Mouse (Mus musculus) midbrain, embryonic 12.5 days (tissue): ENCODE results near the gene St3gal5. TPM values are rescaled to one million over a fixed set of nuclear protein-coding genes. Genes with fewer than 3 reads are reported as not detected.

Experiments
- ATAC-seq: fragments of 200-750 bp; cut with Nextera tagmentation; 2 replicates; pipeline ENCODE4 v1.8.0; 2017; ENCODE audit warnings: low read depth, moderate TSS enrichment, moderate library complexity; ENCODE audit not compliant: low FRiP score
- H3K27ac ChIP-seq: fragments of 300-500 bp; sonication (generic); replicated peaks from 2 replicates; pipeline ENCODE4 v1.5.1; 2016; ENCODE audit warnings: mild to moderate bottlenecking
- H3K27me3 ChIP-seq: fragments of 300-500 bp; sonication (generic); 2 replicates; pipeline ENCODE4 v1.6.1; 2016; ENCODE audit warnings: mild to moderate bottlenecking
- H3K36me3 ChIP-seq: fragments of 300-500 bp; sonication (generic); 2 replicates; pipeline ENCODE4 v1.6.1; 2016
- H3K4me1 ChIP-seq: fragments of 300-500 bp; sonication (generic); 2 replicates; pipeline ENCODE4 v1.6.1; 2016
- H3K4me2 ChIP-seq: fragments of 300-500 bp; sonication (generic); replicated peaks from 2 replicates; pipeline ENCODE4 v1.6.1; 2016; ENCODE audit warnings: mild to moderate bottlenecking, moderate library complexity
- H3K4me3 ChIP-seq: fragments of 300-500 bp; sonication (generic); 2 replicates; pipeline ENCODE4 v1.5.1; 2016; ENCODE audit warnings: mild to moderate bottlenecking
- H3K9ac ChIP-seq: fragments of 300-500 bp; sonication (generic); replicated peaks from 2 replicates; pipeline ENCODE4 v1.6.1; 2016; ENCODE audit warnings: mild to moderate bottlenecking, moderate library complexity
- H3K9me3 ChIP-seq: fragments of 300-500 bp; sonication (generic); 2 replicates; pipeline ENCODE4 v1.6.1; 2016; ENCODE audit warnings: mild to moderate bottlenecking
- WGBS: fragments of 180-500 bp; shearing (Covaris S2); methylation state at CpG from one replicate; pipeline ENCODE4 v1.1.7; 2016; 5-methylcytosine and 5-hydroxymethylcytosine counted together
- polyA plus RNA-seq: library from polyadenylated mRNA; unstranded; fragments of >200 nt; fragmentation: Nextera tagmentation; extraction: Ambion mirVana; gene quantifications from 2 replicates; pipeline ENCODE4 v1.2.1, GENCODE M21; 2016

The St3gal5 gene
- polyA plus RNA-seq, 1 experiment from 2014 or later, result 41.5 TPM

DNA sequence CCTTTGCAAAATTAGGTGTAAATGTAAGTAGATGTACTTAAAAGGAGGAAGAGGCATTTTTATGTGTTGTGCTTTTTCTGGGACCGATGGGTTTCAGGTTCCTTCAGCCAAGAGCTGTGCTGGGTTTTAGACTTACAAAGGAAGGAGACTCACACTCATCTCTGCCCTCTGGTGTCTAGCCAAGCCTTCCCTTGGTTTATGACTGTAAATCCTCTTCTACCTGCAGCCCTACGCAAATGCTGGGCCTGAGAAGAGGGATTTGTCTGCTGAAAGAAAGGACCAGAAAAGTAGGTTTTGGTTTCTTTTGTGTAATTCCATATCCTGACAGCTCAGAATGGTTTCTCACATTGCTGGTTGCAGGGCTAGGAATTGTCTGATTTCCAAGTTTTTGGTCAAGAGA is 1.3 kb downstream of the St3gal5 start:
- Histone ChIP-seq H3K9me3 (no peaks in the 10 kb centered on the region), H3K27ac (no peak overlapping the region), H3K4me3 (peak overlapping the region; percentile 73), H3K27me3 (no peaks in the 10 kb centered on the region), H3K4me1 (peaks cover 37% of the 10 kb centered on the region), H3K9ac (peak overlapping the region; percentile 17; the same call in 1 of the 2 replicates), H3K4me2 (peak overlapping the region; percentile 94), H3K36me3 (no peaks in the 10 kb centered on the region)
- 41% methylated on average over 2 of the region's 2 CpGs for WGBS
- no peak for ATAC-seq

- peak overlapping the region; percentile 94 for H3K4me2 ChIP-seq
Observed at GRCm38 (mm10) chr6:72099281-72099680, 1.9 kb downstream of the St3gal5 start.

DNA sequence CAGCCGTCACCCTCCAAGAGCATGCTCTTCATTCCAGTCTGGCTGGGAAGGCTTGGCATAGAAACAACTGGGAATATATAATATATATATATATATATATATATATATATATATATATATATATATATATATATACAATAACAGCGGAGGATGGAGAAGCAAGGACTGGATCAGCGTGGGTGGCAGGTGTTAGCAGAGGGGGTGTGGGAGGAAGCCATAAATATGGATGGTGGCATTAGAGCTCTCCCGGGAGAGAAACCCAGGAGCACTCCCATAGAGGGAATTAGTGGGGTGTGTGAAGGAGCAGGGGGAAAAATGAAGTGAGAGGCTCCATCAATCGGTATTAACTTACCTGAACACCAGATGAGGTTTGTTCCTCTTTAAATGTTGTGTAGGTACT is 2.8 kb downstream of the St3gal5 start:
- Histone ChIP-seq H3K27me3 (no peaks in the 10 kb centered on the region), H3K4me3 (no peak overlapping the region), H3K36me3 (no peaks in the 10 kb centered on the region), H3K27ac (no peak overlapping the region), H3K9me3 (no peaks in the 10 kb centered on the region), H3K4me2 (no peak overlapping the region), H3K9ac (no peak overlapping the region), H3K4me1 (peaks cover 37% of the 10 kb centered on the region)
- 68% methylated on average over 5 of the region's 5 CpGs for WGBS
- ATAC-seq, result no peak

More at GRCm38 (mm10) chr6:72099281-72099680, 1.9 kb downstream of the St3gal5 start:
- H3K9ac ChIP-seq, result no peak overlapping the region; the same call in 1 of the 2 replicates
- no peak for ATAC-seq
- H3K27me3 ChIP-seq, result no peaks in the 10 kb centered on the region
- H3K36me3 ChIP-seq, result no peaks in the 10 kb centered on the region
- WGBS, result 84% methylated on average over 3 of the region's 3 CpGs
- H3K4me3 ChIP-seq, result 0 out of 2 replicates have a peak overlapping the region, but pooled peaks have one; percentile 73
- H3K27ac ChIP-seq, result no peak overlapping the region
- H3K9me3 ChIP-seq, result no peaks in the 10 kb centered on the region
- peaks cover 37% of the 10 kb centered on the region for H3K4me1 ChIP-seq

DNA sequence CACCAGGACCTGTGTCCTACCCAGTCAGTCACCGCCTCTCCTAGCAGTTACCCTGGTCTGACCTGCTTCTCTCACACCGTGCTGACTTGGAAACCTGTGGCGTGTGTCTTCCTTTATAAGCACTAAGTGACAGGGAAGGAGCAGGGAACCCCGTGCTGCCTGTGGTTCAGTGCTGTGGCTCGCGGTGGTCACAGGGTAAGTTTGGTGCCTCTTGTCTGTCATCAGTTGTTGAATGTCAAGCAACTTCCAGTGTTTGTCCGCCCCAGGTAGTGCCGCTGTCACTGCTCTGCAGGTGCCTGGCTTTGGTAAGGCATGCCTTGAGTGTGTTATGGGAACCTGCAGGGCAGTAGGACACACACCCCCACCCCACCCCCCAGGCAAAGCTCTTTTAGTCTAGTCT is 3.5 kb downstream of the St3gal5 start:
- Histone ChIP-seq H3K4me3 (no peak overlapping the region), H3K4me2 (no peak overlapping the region), H3K9me3 (no peaks in the 10 kb centered on the region), H3K4me1 (peaks cover 37% of the 10 kb centered on the region), H3K9ac (no peak overlapping the region), H3K36me3 (no peaks in the 10 kb centered on the region), H3K27me3 (no peaks in the 10 kb centered on the region), H3K27ac (no peak overlapping the region)
- WGBS, result 81% methylated on average over 8 of the region's 8 CpGs
- no peak for ATAC-seq

DNA sequence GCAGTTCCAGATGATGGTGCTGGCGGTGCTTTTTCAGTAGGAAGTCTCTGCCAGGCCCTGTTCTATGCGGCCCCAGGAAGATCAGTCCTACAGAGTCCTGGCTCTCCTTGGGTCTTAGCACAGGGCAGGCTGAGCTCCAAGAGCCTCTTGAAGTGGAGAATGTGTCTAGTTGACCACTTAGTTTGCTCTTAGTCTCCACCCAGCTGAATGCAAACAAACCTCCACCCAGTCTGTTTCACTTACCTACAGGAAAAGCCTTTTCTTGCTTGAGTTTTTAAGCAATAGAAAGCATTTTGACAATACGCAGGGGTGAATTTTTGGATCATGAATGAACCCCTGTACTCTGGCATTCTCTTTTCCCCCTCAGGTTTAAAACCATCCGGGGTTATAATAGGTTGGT is 4.0 kb downstream of the St3gal5 start:
- Histone ChIP-seq H3K36me3 (no peaks in the 10 kb centered on the region), H3K9ac (no peak overlapping the region), H3K4me2 (no peak overlapping the region), H3K4me1 (peaks cover 35% of the 10 kb centered on the region), H3K27me3 (no peaks in the 10 kb centered on the region), H3K27ac (no peak overlapping the region), H3K9me3 (no peaks in the 10 kb centered on the region), H3K4me3 (no peak overlapping the region)
- ATAC-seq, result no peak
- 75% methylated on average over 4 of the region's 4 CpGs for WGBS

DNA sequence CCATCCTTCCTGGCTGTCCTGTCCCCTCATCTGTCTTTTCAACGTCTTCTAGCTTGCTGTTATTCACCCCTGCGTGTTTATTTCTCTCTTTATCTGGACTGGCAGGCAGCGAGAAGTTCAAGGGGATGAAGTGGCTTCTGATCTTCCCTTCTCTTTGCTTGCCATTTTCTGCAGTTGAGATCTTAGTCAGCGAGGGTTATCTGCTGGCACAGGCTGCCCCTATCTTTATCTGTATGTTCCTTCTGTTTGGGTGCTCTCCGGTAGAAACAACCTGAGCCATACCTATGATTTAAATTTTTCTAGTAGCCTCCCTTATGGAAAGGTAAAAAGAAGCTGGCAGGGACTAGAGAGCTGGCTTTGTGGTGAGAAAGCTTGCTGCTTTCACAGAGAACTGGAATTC is 4.7 kb downstream of the St3gal5 start:
- Histone ChIP-seq H3K4me1 (peaks cover 28% of the 10 kb centered on the region), H3K9me3 (no peaks in the 10 kb centered on the region), H3K27ac (no peak overlapping the region), H3K9ac (no peak overlapping the region), H3K4me3 (no peak overlapping the region), H3K36me3 (no peaks in the 10 kb centered on the region), H3K4me2 (no peak overlapping the region), H3K27me3 (no peaks in the 10 kb centered on the region)
- no peak for ATAC-seq
- 84% methylated on average over 5 of the region's 5 CpGs for WGBS

DNA sequence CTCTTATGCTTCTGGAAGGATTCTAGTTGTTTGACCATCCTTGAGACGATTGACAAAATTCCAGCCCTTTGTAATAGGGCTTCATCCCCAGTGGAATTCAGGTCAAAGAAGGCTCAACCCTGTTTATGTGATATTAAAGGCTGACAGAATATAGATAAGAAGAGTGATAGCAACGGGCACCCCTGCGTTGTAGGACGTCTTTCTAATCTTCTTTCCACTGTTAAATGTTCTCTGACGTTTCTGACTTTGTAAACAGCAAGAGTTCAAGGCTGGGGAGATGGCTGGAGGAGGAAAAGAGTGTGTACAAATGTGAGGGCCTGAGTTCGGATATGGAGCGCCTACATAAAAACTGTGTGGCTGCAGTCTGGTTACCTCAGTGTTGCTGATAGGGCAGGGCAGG is 7.1 kb downstream of the St3gal5 start:
- no peak overlapping the region for H3K4me2 ChIP-seq
- no peak overlapping the region for H3K9ac ChIP-seq
- no peak for ATAC-seq
- 85% methylated on average over 7 of the region's 7 CpGs for WGBS
- H3K4me1 ChIP-seq, result peaks cover 18% of the 10 kb centered on the region
- no peak overlapping the region for H3K4me3 ChIP-seq
- no peaks in the 10 kb centered on the region for H3K9me3 ChIP-seq
- no peak overlapping the region for H3K27ac ChIP-seq
- no peaks in the 10 kb centered on the region for H3K27me3 ChIP-seq
- no peaks in the 10 kb centered on the region for H3K36me3 ChIP-seq

GRCm38 (mm10) chr6:72108941-72109892 is 11.8 kb downstream of the St3gal5 start:
- ATAC-seq, result no peak
- Histone ChIP-seq H3K27me3 (no peaks in the 10 kb centered on the region), H3K4me1 (peaks cover 7% of the 10 kb centered on the region; the same call in 1 of the 2 replicates), H3K27ac (no peak overlapping the region), H3K4me3 (no peak overlapping the region), H3K9ac (no peak overlapping the region), H3K4me2 (no peak overlapping the region), H3K9me3 (no peaks in the 10 kb centered on the region), H3K36me3 (no peaks in the 10 kb centered on the region)
- WGBS, result 71% methylated on average over 14 of the region's 14 CpGs

DNA sequence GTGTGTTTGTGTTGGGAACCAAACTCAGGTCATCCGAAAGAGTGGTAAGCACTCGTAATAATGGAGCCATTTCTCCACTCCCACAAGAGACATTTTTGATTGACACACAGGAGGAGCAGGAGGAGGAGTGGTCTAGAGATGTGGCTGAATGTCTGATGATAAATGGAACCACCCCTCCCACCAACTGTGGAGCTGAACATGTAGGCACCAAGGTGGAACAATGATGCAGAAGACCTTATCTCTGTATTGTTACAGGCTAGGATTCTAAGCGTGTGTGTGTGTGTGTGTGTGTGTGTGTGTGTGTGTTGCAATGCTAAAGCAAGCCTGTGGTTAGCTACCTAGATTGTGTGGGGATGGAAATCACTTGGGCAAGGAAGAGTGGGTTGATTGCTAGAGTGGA is 13.2 kb downstream of the St3gal5 start:
- H3K9ac ChIP-seq, result no peak overlapping the region
- no peaks in the 10 kb centered on the region for H3K36me3 ChIP-seq
- 85% methylated on average over 3 of the region's 3 CpGs for WGBS
- no peak overlapping the region for H3K4me2 ChIP-seq
- H3K27me3 ChIP-seq, result no peaks in the 10 kb centered on the region
- H3K4me3 ChIP-seq, result no peak overlapping the region
- H3K27ac ChIP-seq, result no peak overlapping the region
- ATAC-seq, result no peak
- H3K4me1 ChIP-seq, result peaks cover 7% of the 10 kb centered on the region; the same call in 1 of the 2 replicates
- H3K9me3 ChIP-seq, result no peaks in the 10 kb centered on the region

- no peak overlapping the region for H3K4me2 ChIP-seq
- H3K36me3 ChIP-seq, result no peaks in the 10 kb centered on the region
- H3K27ac ChIP-seq, result no peak overlapping the region
- H3K27me3 ChIP-seq, result no peaks in the 10 kb centered on the region
- H3K9ac ChIP-seq, result no peak overlapping the region
- H3K4me1 ChIP-seq, result peaks cover 7% of the 10 kb centered on the region; the same call in 1 of the 2 replicates
- 59% methylated on average over 6 of the region's 6 CpGs for WGBS
- no peak overlapping the region for H3K4me3 ChIP-seq
- ATAC-seq, result no peak
- no peaks in the 10 kb centered on the region for H3K9me3 ChIP-seq
Observed at GRCm38 (mm10) chr6:72112575-72112974, 15.2 kb downstream of the St3gal5 start.

DNA sequence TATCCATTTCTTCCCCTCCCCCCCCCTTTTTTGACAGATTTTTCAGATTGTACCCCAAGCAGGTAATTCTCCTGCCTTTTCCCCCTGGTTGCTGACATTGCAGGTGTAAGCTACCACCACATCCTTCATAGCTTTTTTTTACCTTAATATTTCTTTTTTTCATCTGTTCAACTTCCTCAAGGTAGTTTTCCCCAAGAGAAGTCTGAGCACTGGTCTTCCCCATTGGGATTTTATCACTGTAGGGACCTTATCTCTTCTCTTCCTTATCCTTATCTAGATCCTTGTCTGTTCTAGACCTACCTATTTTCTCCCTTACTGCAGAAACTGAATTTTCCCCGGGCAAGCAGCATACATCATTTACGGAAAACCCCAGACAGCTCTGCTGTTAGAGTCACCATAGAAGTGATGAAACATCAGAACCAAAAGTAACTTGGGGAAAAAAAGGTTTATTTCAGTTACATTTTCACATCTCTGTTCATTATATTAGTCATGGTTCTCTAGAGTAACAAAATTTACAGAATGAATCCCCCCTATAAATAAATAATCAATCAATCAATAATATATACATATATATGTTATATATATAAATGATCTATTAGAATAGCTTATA is 15.8 kb downstream of the St3gal5 start:
- no peaks in the 10 kb centered on the region for H3K9me3 ChIP-seq
- H3K27me3 ChIP-seq, result no peaks in the 10 kb centered on the region
- H3K9ac ChIP-seq, result no peak overlapping the region
- H3K4me3 ChIP-seq, result no peak overlapping the region
- WGBS, result 93% methylated on average over 2 of the region's 2 CpGs
- ATAC-seq, result no peak
- H3K27ac ChIP-seq, result no peak overlapping the region
- peaks cover 7% of the 10 kb centered on the region; the same call in 1 of the 2 replicates for H3K4me1 ChIP-seq
- no peak overlapping the region for H3K4me2 ChIP-seq
- H3K36me3 ChIP-seq, result no peaks in the 10 kb centered on the region

DNA sequence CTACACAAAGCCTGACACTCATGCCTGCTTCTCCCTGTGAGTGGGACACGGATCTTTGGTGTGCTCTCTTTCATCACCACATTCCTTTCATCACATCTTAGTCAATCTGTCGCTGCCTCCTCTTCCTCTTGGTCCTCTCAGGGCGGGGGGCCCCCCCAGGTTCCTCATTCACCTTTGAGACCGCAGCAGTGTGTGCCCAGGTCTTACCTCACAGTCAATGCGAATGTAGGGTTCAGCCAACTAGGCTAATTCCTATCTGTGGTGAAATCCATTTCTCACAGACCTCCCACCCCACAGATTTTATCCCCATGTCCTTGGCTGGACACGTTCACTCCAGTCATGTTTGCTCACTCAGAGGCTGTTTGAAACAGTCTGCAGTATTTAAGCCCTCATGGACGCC is 17.5 kb downstream of the St3gal5 start:
- Histone ChIP-seq H3K27me3 (no peaks in the 10 kb centered on the region), H3K36me3 (no peaks in the 10 kb centered on the region), H3K4me1 (no peaks in the 10 kb centered on the region), H3K4me2 (no peak overlapping the region), H3K4me3 (no peak overlapping the region), H3K9me3 (no peaks in the 10 kb centered on the region), H3K9ac (no peak overlapping the region), H3K27ac (no peak overlapping the region)
- 88% methylated on average over 7 of the region's 7 CpGs for WGBS
- no peak for ATAC-seq
